Mouse (Mus musculus): ENCODE measurements around the gene 2410004B18Rik. TPM values are rescaled to one million over a fixed set of nuclear protein-coding genes. Genes with fewer than 3 reads are reported as not detected.

2410004B18Rik gene
- polyA plus RNA-seq, 1 experiment: 20.0 TPM

- WGBS: 49% methylated on average over 11 of the region's 11 CpGs
- TF ChIP-seq CTCF (IDR thresholded peaks at IDR 0.05; ENCODE audit: extremely low read depth, insufficient read length, insufficient replicate concordance, low read depth, low read length) (no peak), POLR2A (IDR thresholded peaks at IDR 0.05; ENCODE audit: low read depth, low read length) (no peak)
- Histone ChIP-seq H3K36me3 (ENCODE audit: control insufficient read depth, insufficient read depth, low read length) (no peaks in the 10 kb centered on the region), H3K4me3 (ENCODE audit: low read depth, low read length) (peak within 1 kb of the TSS; percentile 30), H3K27ac (ENCODE audit: insufficient read depth, low read depth, low read length) (peak within 1 kb of the TSS; percentile 71), H3K27me3 (ENCODE audit: control insufficient read depth, insufficient read depth, low read length) (no peaks in the 10 kb centered on the region), H3K4me1 (ENCODE audit: control insufficient read depth, insufficient read depth, insufficient read length, low read length) (peaks cover 2% of the 10 kb centered on the region)
Observed at GRCm38 (mm10) chr3:145922019-145922854, 15.6 kb upstream of the 2410004B18Rik start, which contains the start of gene Bcl10. Gene Bcl10, plus strand, starts transcription at chr3:145922804.

- TF ChIP-seq POLR2A (IDR thresholded peaks at IDR 0.05; ENCODE audit: low read depth, low read length) (no peak), CTCF (IDR thresholded peaks at IDR 0.05; ENCODE audit: extremely low read depth, insufficient read length, insufficient replicate concordance, low read depth, low read length) (no peak)
- peaks cover 4% of the 10 kb centered on the region; the same call in 1 of the 2 replicates for H3K36me3 ChIP-seq (ENCODE audit: control insufficient read depth, insufficient read depth, low read length)
- H3K4me1 ChIP-seq (ENCODE audit: control insufficient read depth, insufficient read depth, insufficient read length, low read length): peaks cover 2% of the 10 kb centered on the region
- WGBS: 51% methylated on average over 3 of the region's 3 CpGs
- H3K4me3 ChIP-seq (ENCODE audit: low read depth, low read length): no peak overlapping the region
- no peak overlapping the region for H3K27ac ChIP-seq (ENCODE audit: insufficient read depth, low read depth, low read length)
- H3K27me3 ChIP-seq (ENCODE audit: control insufficient read depth, insufficient read depth, low read length): no peaks in the 10 kb centered on the region
Observed at GRCm38 (mm10) chr3:145922971-145923370, 14.8 kb upstream of the 2410004B18Rik start.

- H3K27me3 ChIP-seq (ENCODE audit: control insufficient read depth, insufficient read depth, low read length): no peaks in the 10 kb centered on the region
- H3K4me1 ChIP-seq (ENCODE audit: control insufficient read depth, insufficient read depth, insufficient read length, low read length): peaks cover 2% of the 10 kb centered on the region
- peak overlapping the region; percentile 97 for H3K27ac ChIP-seq (ENCODE audit: insufficient read depth, low read depth, low read length)
- H3K36me3 ChIP-seq (ENCODE audit: control insufficient read depth, insufficient read depth, low read length): peaks cover 10% of the 10 kb centered on the region
- under 1% methylated on average over 58 of the region's 58 CpGs for WGBS
- H3K4me3 ChIP-seq (ENCODE audit: low read depth, low read length): peak overlapping the region; percentile 73
- TF ChIP-seq POLR2A (IDR thresholded peaks at IDR 0.05; ENCODE audit: low read depth, low read length): peak; percentile 68
- no peak for TF ChIP-seq CTCF (IDR thresholded peaks at IDR 0.05; ENCODE audit: extremely low read depth, insufficient read length, insufficient replicate concordance, low read depth, low read length)
Observed at GRCm38 (mm10) chr3:145923874-145924577, 13.8 kb upstream of the 2410004B18Rik start.

- WGBS: 1% methylated on average over 39 of the region's 39 CpGs
- Histone ChIP-seq H3K27ac (ENCODE audit: insufficient read depth, low read depth, low read length) (peak overlapping the region; percentile 97), H3K4me1 (ENCODE audit: control insufficient read depth, insufficient read depth, insufficient read length, low read length) (peaks cover 2% of the 10 kb centered on the region), H3K27me3 (ENCODE audit: control insufficient read depth, insufficient read depth, low read length) (no peaks in the 10 kb centered on the region), H3K36me3 (ENCODE audit: control insufficient read depth, insufficient read depth, low read length) (peaks cover 13% of the 10 kb centered on the region), H3K4me3 (ENCODE audit: low read depth, low read length) (peak overlapping the region; percentile 73)
- no peak; the same call in 1 of the 2 replicates for TF ChIP-seq POLR2A (IDR thresholded peaks at IDR 0.05; ENCODE audit: low read depth, low read length)
- no peak for TF ChIP-seq CTCF (IDR thresholded peaks at IDR 0.05; ENCODE audit: extremely low read depth, insufficient read length, insufficient replicate concordance, low read depth, low read length)
Observed at GRCm38 (mm10) chr3:145924649-145925337, 13.0 kb upstream of the 2410004B18Rik start.

GRCm38 (mm10) chr3:145925506-145925905 is 12.3 kb upstream of the 2410004B18Rik start:
- no peaks in the 10 kb centered on the region for H3K27me3 ChIP-seq (ENCODE audit: control insufficient read depth, insufficient read depth, low read length)
- H3K4me3 ChIP-seq (ENCODE audit: low read depth, low read length): no peak overlapping the region
- H3K36me3 ChIP-seq (ENCODE audit: control insufficient read depth, insufficient read depth, low read length): peaks cover 17% of the 10 kb centered on the region
- 26% methylated on average over 5 of the region's 5 CpGs for WGBS
- no peak overlapping the region for H3K27ac ChIP-seq (ENCODE audit: insufficient read depth, low read depth, low read length)
- H3K4me1 ChIP-seq (ENCODE audit: control insufficient read depth, insufficient read depth, insufficient read length, low read length): peaks cover 2% of the 10 kb centered on the region
- TF ChIP-seq CTCF (IDR thresholded peaks at IDR 0.05; ENCODE audit: extremely low read depth, insufficient read length, insufficient replicate concordance, low read depth, low read length): no peak

- Histone ChIP-seq H3K27me3 (ENCODE audit: control insufficient read depth, insufficient read depth, low read length) (no peaks in the 10 kb centered on the region), H3K4me1 (ENCODE audit: control insufficient read depth, insufficient read depth, insufficient read length, low read length) (peaks cover 2% of the 10 kb centered on the region), H3K4me3 (ENCODE audit: low read depth, low read length) (no peak overlapping the region), H3K36me3 (ENCODE audit: control insufficient read depth, insufficient read depth, low read length) (peaks cover 48% of the 10 kb centered on the region), H3K27ac (ENCODE audit: insufficient read depth, low read depth, low read length) (no peak overlapping the region)
- WGBS: 76% methylated on average over 7 of the region's 7 CpGs
- no peak for TF ChIP-seq POLR2A (IDR thresholded peaks at IDR 0.05; ENCODE audit: low read depth, low read length)
- no peak for TF ChIP-seq CTCF (IDR thresholded peaks at IDR 0.05; ENCODE audit: extremely low read depth, insufficient read length, insufficient replicate concordance, low read depth, low read length)
Observed at GRCm38 (mm10) chr3:145929525-145930400, 8.1 kb upstream of the 2410004B18Rik start.
